Mouse (Mus musculus): ENCODE measurements at regions not wholly inside any gene's neighbourhood (a gene's known extent, or its start where the extent isn't known, plus 50 kb on each side); places are given as distances from the start of the nearest gene placed in this dataset.

DNA sequence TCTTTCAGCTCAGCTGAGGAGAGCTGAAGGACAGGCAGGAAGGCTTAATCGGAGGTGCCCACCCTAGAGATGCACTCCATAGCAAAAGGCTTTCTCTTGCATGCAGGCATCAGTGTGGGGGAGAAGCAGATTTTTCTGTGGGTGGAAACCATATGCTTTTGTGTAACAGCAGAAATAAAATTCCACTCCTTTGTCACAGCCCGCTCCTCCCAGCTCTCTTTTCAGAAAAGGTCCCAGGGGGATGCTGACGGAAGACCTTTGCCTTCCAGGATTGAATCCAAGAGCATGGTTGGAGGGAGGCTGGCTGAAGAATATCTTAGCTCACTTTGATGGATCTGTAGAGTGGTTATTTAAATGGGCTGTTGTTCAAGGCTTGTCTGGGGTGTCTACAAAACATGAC, 336.8 kb upstream of the Map3k7 start:
- Histone ChIP-seq H3K9me3 (ENCODE audit: control insufficient read depth, low read length) (no peaks in the 10 kb centered on the region), H3K27ac (replicated peaks; ENCODE audit: low read depth, low read length) (no peak overlapping the region), H3K4me3 (replicated peaks; ENCODE audit: low read length) (no peak overlapping the region), H3K4me1 (ENCODE audit: control insufficient read depth, insufficient read depth, low read length) (no peaks in the 10 kb centered on the region), H3K36me3 (ENCODE audit: control insufficient read depth, insufficient read depth, low read length) (no peaks in the 10 kb centered on the region), H3K27me3 (ENCODE audit: control insufficient read depth, insufficient read depth, low read length) (no peaks in the 10 kb centered on the region), H3K9ac (ENCODE audit: low read depth, low read length, severe bottlenecking) (no peak overlapping the region), H3K4me2 (replicated peaks; ENCODE audit: low read depth, low read length, severe bottlenecking) (no peak overlapping the region)
- no peak for ATAC-seq (ENCODE audit: low FRiP score, low read depth)
- no peak for TF ChIP-seq POLR2A (IDR thresholded peaks at IDR 0.05; ENCODE audit: borderline replicate concordance, extremely low read depth, insufficient read depth, insufficient read length)
- peak; percentile 30 for DNase-seq (ENCODE audit: low spot score)
- 55% methylated on average over 3 of the region's 3 CpGs for WGBS

DNA sequence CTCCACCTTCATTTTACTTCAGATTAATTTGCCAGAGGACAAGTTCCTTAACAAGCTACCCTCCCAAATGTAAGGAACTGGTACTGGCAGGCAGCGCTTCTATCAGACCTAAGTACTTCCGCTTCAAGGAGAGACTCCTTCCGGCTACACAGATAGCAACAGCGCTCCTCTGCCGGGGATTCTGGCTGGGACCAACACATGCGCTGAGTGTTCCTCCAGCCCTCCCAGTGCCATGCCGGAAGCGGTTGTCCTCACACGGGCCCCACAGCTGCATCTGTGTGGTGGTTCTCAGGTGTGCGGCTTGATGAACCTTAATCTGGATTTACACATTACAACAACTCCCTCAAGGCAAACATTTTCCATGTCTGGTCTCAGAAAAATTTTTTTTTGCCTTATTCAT, 336.1 kb upstream of the Map3k7 start:
- H3K4me3 ChIP-seq (replicated peaks; ENCODE audit: low read length) = no peak overlapping the region
- DNase-seq (ENCODE audit: low spot score) (no peak), ATAC-seq (ENCODE audit: low FRiP score, low read depth) (no peak)
- WGBS = 85% methylated on average over 10 of the region's 10 CpGs
- H3K4me1 ChIP-seq (ENCODE audit: control insufficient read depth, insufficient read depth, low read length) = no peaks in the 10 kb centered on the region
- H3K4me2 ChIP-seq (replicated peaks; ENCODE audit: low read depth, low read length, severe bottlenecking) = no peak overlapping the region
- no peak for TF ChIP-seq POLR2A (IDR thresholded peaks at IDR 0.05; ENCODE audit: borderline replicate concordance, extremely low read depth, insufficient read depth, insufficient read length)
- no peak overlapping the region for H3K27ac ChIP-seq (replicated peaks; ENCODE audit: low read depth, low read length)
- H3K9me3 ChIP-seq (ENCODE audit: control insufficient read depth, low read length) = no peaks in the 10 kb centered on the region
- H3K27me3 ChIP-seq (ENCODE audit: control insufficient read depth, insufficient read depth, low read length) = no peaks in the 10 kb centered on the region
- H3K36me3 ChIP-seq (ENCODE audit: control insufficient read depth, insufficient read depth, low read length) = no peaks in the 10 kb centered on the region
- H3K9ac ChIP-seq (ENCODE audit: low read depth, low read length, severe bottlenecking) = no peak overlapping the region

DNA sequence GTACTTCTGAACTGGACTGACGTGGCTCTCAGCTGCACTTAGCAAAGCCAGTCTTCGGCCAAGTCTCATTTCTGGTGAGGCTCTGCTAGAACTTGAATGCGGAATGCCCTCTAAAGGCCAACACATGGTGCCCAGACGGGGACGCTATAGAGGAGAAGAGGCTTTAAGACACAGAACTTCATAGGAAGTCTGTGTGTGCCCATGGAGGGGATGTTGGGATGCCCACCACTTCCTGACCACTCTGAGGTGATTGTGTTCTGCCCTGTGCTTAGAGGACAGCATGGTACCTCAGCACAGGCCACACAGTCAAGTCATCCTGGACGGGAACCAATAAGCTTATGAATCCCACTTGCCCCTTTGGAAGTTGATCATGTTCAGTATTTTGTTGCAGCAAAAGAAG, 325.3 kb upstream of the Map3k7 start:
- no peak overlapping the region for H3K4me2 ChIP-seq (replicated peaks; ENCODE audit: low read depth, low read length, severe bottlenecking)
- no peak overlapping the region for H3K27ac ChIP-seq (replicated peaks; ENCODE audit: low read depth, low read length)
- DNase-seq (ENCODE audit: low spot score) = no peak
- no peak overlapping the region for H3K9ac ChIP-seq (ENCODE audit: low read depth, low read length, severe bottlenecking)
- H3K4me1 ChIP-seq (ENCODE audit: control insufficient read depth, insufficient read depth, low read length) = no peaks in the 10 kb centered on the region
- H3K4me3 ChIP-seq (replicated peaks; ENCODE audit: low read length) = no peak overlapping the region
- no peaks in the 10 kb centered on the region for H3K36me3 ChIP-seq (ENCODE audit: control insufficient read depth, insufficient read depth, low read length)
- no peak for TF ChIP-seq POLR2A (IDR thresholded peaks at IDR 0.05; ENCODE audit: borderline replicate concordance, extremely low read depth, insufficient read depth, insufficient read length)
- H3K27me3 ChIP-seq (ENCODE audit: control insufficient read depth, insufficient read depth, low read length) = no peaks in the 10 kb centered on the region
- H3K9me3 ChIP-seq (ENCODE audit: control insufficient read depth, low read length) = no peaks in the 10 kb centered on the region
- WGBS = 88% methylated on average over 6 of the region's 6 CpGs
- ATAC-seq (ENCODE audit: low FRiP score, low read depth) = no peak

DNA sequence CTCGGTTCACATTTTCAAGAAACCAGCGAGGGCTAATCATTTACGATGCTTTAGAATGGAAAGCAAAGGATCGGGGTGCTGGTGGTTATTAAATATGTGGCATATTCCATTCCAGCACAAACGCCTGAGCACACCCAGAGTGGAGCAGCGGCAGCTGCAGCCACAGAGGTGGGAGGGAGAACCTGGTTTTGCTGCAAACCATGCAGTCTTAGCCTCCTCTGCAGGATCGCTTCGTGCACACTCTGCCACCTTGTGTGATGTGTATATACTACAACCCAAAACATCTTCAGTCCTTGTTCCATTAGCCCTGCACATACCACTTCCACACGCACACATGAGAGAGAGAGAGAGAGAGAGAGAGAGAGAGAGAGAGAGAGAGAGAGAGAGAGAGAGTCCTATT, 321.7 kb upstream of the Map3k7 start:
- H3K27ac ChIP-seq (replicated peaks; ENCODE audit: low read depth, low read length) = no peak overlapping the region
- 0 out of 2 replicates have a peak overlapping the region, but pooled peaks have one; percentile 7 for H3K9ac ChIP-seq (ENCODE audit: low read depth, low read length, severe bottlenecking)
- peak overlapping the region; percentile 37 for H3K4me2 ChIP-seq (replicated peaks; ENCODE audit: low read depth, low read length, severe bottlenecking)
- H3K27me3 ChIP-seq (ENCODE audit: control insufficient read depth, insufficient read depth, low read length) = no peaks in the 10 kb centered on the region
- DNase-seq (ENCODE audit: low spot score) = peak; percentile 75
- no peak for TF ChIP-seq POLR2A (IDR thresholded peaks at IDR 0.05; ENCODE audit: borderline replicate concordance, extremely low read depth, insufficient read depth, insufficient read length)
- no peaks in the 10 kb centered on the region for H3K36me3 ChIP-seq (ENCODE audit: control insufficient read depth, insufficient read depth, low read length)
- peak; percentile 90 for ATAC-seq (ENCODE audit: low FRiP score, low read depth)
- H3K4me1 ChIP-seq (ENCODE audit: control insufficient read depth, insufficient read depth, low read length) = no peaks in the 10 kb centered on the region
- H3K9me3 ChIP-seq (ENCODE audit: control insufficient read depth, low read length) = no peaks in the 10 kb centered on the region
- peak overlapping the region; percentile 14; the same call in 1 of the 2 replicates for H3K4me3 ChIP-seq (replicated peaks; ENCODE audit: low read length)
- 13% methylated on average over 9 of the region's 9 CpGs for WGBS

DNA sequence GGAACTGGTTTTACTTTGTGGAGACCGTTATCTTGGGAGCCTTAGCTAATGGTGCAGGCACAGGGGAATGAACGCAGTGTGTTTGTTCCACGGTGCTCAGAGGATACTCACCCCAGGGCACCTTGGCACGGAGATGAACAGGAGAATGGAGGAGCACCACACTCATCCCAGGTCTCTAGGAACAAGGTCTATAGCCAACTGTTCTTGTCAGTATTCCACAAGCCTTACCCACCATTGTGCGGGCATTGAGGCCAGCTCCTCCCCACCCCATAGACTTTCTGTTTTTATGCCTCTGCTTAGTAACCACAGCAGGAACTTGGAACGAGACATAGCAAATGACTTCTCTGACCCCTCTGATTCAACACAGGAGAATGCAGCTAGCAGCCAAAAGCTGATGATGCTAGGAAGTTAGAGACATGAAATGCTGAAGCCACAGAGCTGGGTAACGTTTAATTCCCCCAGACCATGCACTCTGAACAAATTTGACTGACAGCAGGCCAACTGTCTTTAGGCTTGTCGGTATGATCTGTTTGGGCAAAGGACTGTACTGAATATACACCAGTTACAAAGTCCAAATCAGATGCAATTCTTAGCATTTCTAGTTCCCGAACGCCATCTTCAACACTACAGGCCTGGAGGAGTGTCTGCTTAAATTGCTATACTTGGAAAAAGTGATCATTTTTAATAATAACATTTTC, 321.2 kb upstream of the Map3k7 start:
- H3K4me2 ChIP-seq (replicated peaks; ENCODE audit: low read depth, low read length, severe bottlenecking) = peak overlapping the region; percentile 37
- no peak overlapping the region for H3K4me3 ChIP-seq (replicated peaks; ENCODE audit: low read length)
- no peaks in the 10 kb centered on the region for H3K4me1 ChIP-seq (ENCODE audit: control insufficient read depth, insufficient read depth, low read length)
- H3K9me3 ChIP-seq (ENCODE audit: control insufficient read depth, low read length) = no peaks in the 10 kb centered on the region
- no peak overlapping the region for H3K9ac ChIP-seq (ENCODE audit: low read depth, low read length, severe bottlenecking)
- 50% methylated on average over 10 of the region's 10 CpGs for WGBS
- DNase-seq (ENCODE audit: low spot score) (peak; percentile 24), ATAC-seq (ENCODE audit: low FRiP score, low read depth) (no peak; the same call in 1 of the 2 replicates)
- no peak overlapping the region for H3K27ac ChIP-seq (replicated peaks; ENCODE audit: low read depth, low read length)
- H3K27me3 ChIP-seq (ENCODE audit: control insufficient read depth, insufficient read depth, low read length) = no peaks in the 10 kb centered on the region
- H3K36me3 ChIP-seq (ENCODE audit: control insufficient read depth, insufficient read depth, low read length) = no peaks in the 10 kb centered on the region
- no peak for TF ChIP-seq POLR2A (IDR thresholded peaks at IDR 0.05; ENCODE audit: borderline replicate concordance, extremely low read depth, insufficient read depth, insufficient read length)
